Mouse (Mus musculus): ENCODE data around the gene Gtpbp10. TPM values are rescaled to one million over a fixed set of nuclear protein-coding genes. Genes with fewer than 3 reads are reported as not detected.

Gene Gtpbp10
- 10 to 100 TPM; 13.9 to 14.9 TPM for total RNA-seq (2023)

DNA sequence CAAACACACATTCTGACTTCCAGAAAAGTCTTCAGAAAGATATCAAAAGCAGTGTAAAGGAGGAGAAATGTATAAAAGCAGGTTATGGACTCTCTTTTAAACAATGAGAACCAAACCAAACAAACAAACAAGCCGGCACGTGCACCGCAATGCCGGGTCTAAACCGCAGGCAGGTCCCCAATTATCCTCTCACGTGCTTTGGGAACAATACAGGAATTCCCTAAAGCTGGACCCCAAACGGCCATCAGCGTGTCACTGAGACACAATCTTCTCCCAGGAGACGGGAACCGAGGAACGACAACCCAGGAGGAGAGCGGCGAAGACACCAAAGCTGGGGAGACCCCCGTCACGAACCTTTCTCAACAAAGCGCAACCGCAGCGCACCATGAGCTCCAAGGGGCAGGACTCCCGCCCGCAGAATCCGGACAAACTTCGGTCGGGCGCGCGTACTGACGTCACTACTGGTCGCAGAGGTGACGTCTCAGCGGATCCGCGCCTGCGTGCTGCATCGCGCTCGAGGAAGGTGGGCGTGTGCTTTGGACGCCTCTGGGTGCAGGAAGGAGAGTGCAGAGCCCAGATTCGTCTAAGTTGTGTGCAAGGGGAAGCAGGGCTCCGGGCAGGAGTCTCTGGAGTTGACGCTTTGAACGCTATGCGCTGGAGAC is at the start of gene Gtpbp10:
Gene Gtpbp10, minus strand, starts transcription at position 460 of the 662 bp plus-strand sequence.

DNA sequence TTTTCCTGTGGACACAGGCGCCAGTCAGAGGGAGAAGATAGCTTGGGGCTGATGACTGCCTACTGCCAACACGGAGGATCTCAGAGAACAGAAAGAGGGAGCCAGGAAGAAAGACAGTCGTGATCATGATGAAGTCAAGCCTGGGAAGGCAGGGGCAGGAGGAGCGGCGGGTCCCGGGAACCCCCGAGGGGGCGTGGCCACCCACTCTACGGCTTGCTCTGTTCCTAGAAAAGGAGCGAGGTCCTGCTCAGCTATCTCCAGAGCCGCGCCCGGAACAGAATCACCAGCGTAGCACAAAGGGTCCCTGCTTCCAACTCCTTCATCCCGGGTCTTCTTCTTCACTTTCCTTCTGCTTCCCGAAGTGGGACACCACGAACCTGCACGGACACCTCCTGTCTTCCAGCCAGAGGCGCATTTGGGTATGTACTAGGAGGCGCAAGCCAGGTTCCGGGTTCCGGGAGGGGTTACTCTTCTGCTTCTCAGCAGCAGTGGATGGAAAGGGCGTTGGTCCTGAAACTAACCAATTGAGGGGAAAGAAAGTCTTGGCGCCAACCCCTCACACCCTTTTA is 14.5 kb upstream of the Gtpbp10 start, which contains the start of gene Gm8773:
Gene Gm8773, plus strand, starts transcription at position 51 of the 569 bp plus-strand sequence.

GRCm38 (mm10) chr5:5514196-5515076 is 44.9 kb downstream of the Gtpbp10 start, which contains the start of gene Cldn12:
TSS of gene Cldn12 (minus strand) at chr5:5514958.

Other genes starting within 250 kb of the Gtpbp10 start
- gene Cdk14, start 139.2 kb downstream of the Gtpbp10 start, total RNA-seq (2023), result 10 to 100 TPM; 57.5 to 57.9 TPM
- not detected for gene 1700015F17Rik, start 80.4 kb downstream of the Gtpbp10 start, total RNA-seq (2023)
- gene Cldn12, start 44.6 kb downstream of the Gtpbp10 start, total RNA-seq (2023), result 1 to 10 TPM in 1 of 2 experiments, under 1 TPM in 1; 0.70 to 1.0 TPM
- not detected for gene Gm8773, start 14.3 kb upstream of the Gtpbp10 start, total RNA-seq (2023)
- gene Cfap69, start 104.7 kb upstream of the Gtpbp10 start, total RNA-seq (2023), result not detected
- gene Steap2, start 135.0 kb upstream of the Gtpbp10 start, total RNA-seq (2023), result not detected
- not detected for gene Steap1, start 189.8 kb upstream of the Gtpbp10 start, total RNA-seq (2023)